Comparison of ENCODE assay signal across 20 mouse cellular contexts in genomic region chr2:170144343-170144742, GRCm38 (mm10).
"Had no signal": no experiment of that assay in that cellular context is flagged by ENCODE, and none has a peak within 500 bp of the region (broad histone marks: within the 10 kb centered on the region; RNA-seq: fewer than 3 reads in every experiment).

No protein-coding gene starts in this region.

- H3K4me1 ChIP-seq: midbrain, embryonic 12.5 days; midbrain, embryonic 15.5 days; neural tube, embryonic 12.5 days; neural tube, embryonic 15.5 days had no signal

- H3K36me3 ChIP-seq: midbrain, embryonic 12.5 days; midbrain, embryonic 15.5 days; neural tube, embryonic 12.5 days; neural tube, embryonic 15.5 days had no signal

- H3K27me3 ChIP-seq: midbrain, embryonic 12.5 days; midbrain, embryonic 15.5 days; neural tube, embryonic 12.5 days; neural tube, embryonic 15.5 days had no signal

- H3K9me3 ChIP-seq: midbrain, embryonic 12.5 days; midbrain, embryonic 15.5 days; neural tube, embryonic 12.5 days; neural tube, embryonic 15.5 days had no signal

- DNase-seq: kidney, adult 2 months; kidney, postnatal 25 days; layer of hippocampus, adult 9-11 months; lung, postnatal 14 days; right cerebral cortex, adult 18-20 months; right cerebral cortex, postnatal 14 days; right cerebral cortex, postnatal 4 days; thymus, adult 2 months; thymus, postnatal 14 days; thymus, postnatal 4 days had no signal

- H3K27ac ChIP-seq: layer of hippocampus, adult 2 months; left cerebral cortex, adult 2 months; macrophage; midbrain, embryonic 12.5 days; midbrain, embryonic 15.5 days; neural tube, embryonic 12.5 days; neural tube, embryonic 15.5 days; stomach, postnatal 0 days had no signal

- H3K4me2 ChIP-seq: midbrain, embryonic 12.5 days; midbrain, embryonic 15.5 days; neural tube, embryonic 12.5 days; neural tube, embryonic 15.5 days had no signal

- ATAC-seq: inflammation-experienced regulatory T-cells, adult 6 months; intestine, embryonic 16.5 days; midbrain, embryonic 15.5 days had no signal

- H3K9ac ChIP-seq: midbrain, embryonic 12.5 days; midbrain, embryonic 15.5 days; neural tube, embryonic 12.5 days; neural tube, embryonic 15.5 days had no signal

- H3K4me3 ChIP-seq: layer of hippocampus, adult 2 months; left cerebral cortex, adult 2 months; midbrain, embryonic 12.5 days; midbrain, embryonic 15.5 days; neural tube, embryonic 12.5 days; neural tube, embryonic 15.5 days had no signal
